Mouse (Mus musculus) midbrain, embryonic 16.5 days (tissue): ENCODE measurements around the gene Tmem54. TPM values are rescaled to one million over a fixed set of nuclear protein-coding genes. Genes with fewer than 3 reads are reported as not detected.
A peak's percentile ranks its signal among the peaks of the same experiment; 100 is the strongest.

Experiments used
- ATAC-seq: fragments of 200-750 bp; cut with Nextera tagmentation; 2 replicates; pipeline ENCODE4 v1.8.0; 2017; ENCODE audit warnings: moderate TSS enrichment
- H3K27ac ChIP-seq: fragments of 300-500 bp; sonication (generic); 2 replicates; pipeline ENCODE4 v1.5.1; 2014; ENCODE audit warnings: mild to moderate bottlenecking, low read length, mixed read lengths
- H3K27me3 ChIP-seq: fragments of 300-500 bp; sonication (generic); 2 replicates; pipeline ENCODE4 v1.6.1; 2014; ENCODE audit warnings: low read depth, low read length, mixed read lengths; ENCODE audit not compliant: control insufficient read depth, insufficient read depth
- H3K36me3 ChIP-seq: fragments of 300-500 bp; sonication (generic); 2 replicates; pipeline ENCODE4 v1.6.1; 2014; ENCODE audit warnings: mild to moderate bottlenecking, low read length, moderate library complexity, mixed read lengths; ENCODE audit not compliant: control insufficient read depth, insufficient read depth
- H3K4me1 ChIP-seq: fragments of 300-500 bp; sonication (generic); 2 replicates; pipeline ENCODE4 v1.6.1; 2014; ENCODE audit warnings: mild to moderate bottlenecking, low read length, mixed read lengths; ENCODE audit not compliant: control insufficient read depth, insufficient read depth
- H3K4me2 ChIP-seq: fragments of 300-500 bp; sonication (generic); 2 replicates; pipeline ENCODE4 v1.6.1; 2014; ENCODE audit warnings: mild to moderate bottlenecking, low read length, mixed read lengths
- H3K4me3 ChIP-seq: fragments of 300-500 bp; sonication (generic); 2 replicates; pipeline ENCODE4 v1.5.1; 2014; ENCODE audit warnings: low read depth, mild to moderate bottlenecking, low read length, moderate library complexity, mixed read lengths
- H3K9ac ChIP-seq: fragments of 300-500 bp; sonication (generic); 2 replicates; pipeline ENCODE4 v1.6.1; 2014; ENCODE audit warnings: low read depth, low read length, mixed read lengths
- H3K9me3 ChIP-seq: fragments of 300-500 bp; sonication (generic); replicated peaks from 2 replicates; pipeline ENCODE4 v1.6.1; 2014; ENCODE audit warnings: mild to moderate bottlenecking, low read length, mixed read lengths; ENCODE audit not compliant: control insufficient read depth, poor library complexity, severe bottlenecking
- WGBS: fragments of 180-500 bp; shearing (Covaris S2); extraction: QIAGEN DNeasy Blood & Tissue Kit; methylation state at CpG from one replicate; pipeline ENCODE4 v1.1.7; 2014; 5-methylcytosine and 5-hydroxymethylcytosine counted together
- polyA plus RNA-seq: library from polyadenylated mRNA; unstranded; fragments of >200 nt; fragmentation: Nextera tagmentation; extraction: Ambion mirVana; gene quantifications from 2 replicates; pipeline ENCODE4 v1.2.1, GENCODE M21; 2015

Gene Tmem54
- not detected in 2 replicates for polyA plus RNA-seq

DNA sequence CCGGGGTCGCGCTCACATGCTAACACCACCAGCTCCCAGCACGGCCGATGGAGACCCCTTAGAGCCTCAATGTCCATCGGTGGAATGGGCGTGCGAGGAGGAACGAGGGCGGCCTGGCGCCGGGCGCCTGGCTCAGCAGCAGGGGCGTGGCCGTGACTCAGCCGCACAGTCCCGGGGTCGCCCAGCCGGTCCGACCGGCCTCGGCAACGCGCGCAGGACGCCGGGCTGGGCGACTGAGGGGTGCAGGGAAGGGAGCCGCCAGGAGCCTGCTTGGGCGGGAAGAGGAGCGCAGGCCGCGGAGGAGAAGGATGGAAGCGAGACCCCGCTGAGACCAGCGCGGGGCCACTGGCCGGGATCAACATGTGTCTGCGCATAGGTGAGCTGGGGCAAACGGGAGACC, at the start of gene Tmem54:
Tmem54 (plus strand) TSS at position 193 of the 400 bp plus-strand sequence.
- 2% methylated on average over 39 of the region's 40 CpGs for WGBS
- Histone ChIP-seq H3K36me3 (no peaks in the 10 kb centered on the region), H3K9me3 (no peaks in the 10 kb centered on the region), H3K4me2 (peak within 1 kb of the TSS; percentile 42), H3K27ac (no peak within 1 kb of the TSS), H3K4me3 (peak within 1 kb of the TSS; percentile 21), H3K27me3 (peaks cover 27% of the 10 kb centered on the region), H3K4me1 (peaks cover 5% of the 10 kb centered on the region; the same call in 1 of the 2 replicates), H3K9ac (no peak within 1 kb of the TSS)
- no peak for ATAC-seq

DNA sequence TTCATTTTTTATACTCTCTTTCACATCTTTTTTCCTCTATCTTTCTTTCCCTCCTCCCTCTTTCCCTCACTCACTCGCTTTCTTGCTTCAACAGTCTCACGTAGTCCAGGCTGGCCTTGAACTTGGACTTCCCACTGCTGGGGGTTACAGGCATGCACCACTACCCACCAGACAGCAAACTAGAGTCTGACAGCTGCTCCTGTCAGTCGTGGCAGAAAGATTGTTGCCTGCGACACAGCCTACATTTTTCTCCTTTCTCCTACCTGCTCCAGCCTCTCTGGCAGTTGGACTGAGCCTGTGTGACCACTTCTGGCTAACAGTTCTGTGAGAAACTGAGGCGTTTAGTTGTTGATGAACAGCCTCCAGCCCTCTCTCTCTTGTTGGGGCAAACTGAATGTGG, 49.8 kb upstream of the Tmem54 start:
- Histone ChIP-seq H3K4me2 (no peak overlapping the region), H3K4me3 (no peak overlapping the region), H3K4me1 (peaks cover 8% of the 10 kb centered on the region), H3K36me3 (no peaks in the 10 kb centered on the region), H3K27ac (no peak overlapping the region), H3K9me3 (no peaks in the 10 kb centered on the region), H3K9ac (no peak overlapping the region), H3K27me3 (no peaks in the 10 kb centered on the region)
- no peak for ATAC-seq
- 92% methylated on average over 5 of the region's 5 CpGs for WGBS

DNA sequence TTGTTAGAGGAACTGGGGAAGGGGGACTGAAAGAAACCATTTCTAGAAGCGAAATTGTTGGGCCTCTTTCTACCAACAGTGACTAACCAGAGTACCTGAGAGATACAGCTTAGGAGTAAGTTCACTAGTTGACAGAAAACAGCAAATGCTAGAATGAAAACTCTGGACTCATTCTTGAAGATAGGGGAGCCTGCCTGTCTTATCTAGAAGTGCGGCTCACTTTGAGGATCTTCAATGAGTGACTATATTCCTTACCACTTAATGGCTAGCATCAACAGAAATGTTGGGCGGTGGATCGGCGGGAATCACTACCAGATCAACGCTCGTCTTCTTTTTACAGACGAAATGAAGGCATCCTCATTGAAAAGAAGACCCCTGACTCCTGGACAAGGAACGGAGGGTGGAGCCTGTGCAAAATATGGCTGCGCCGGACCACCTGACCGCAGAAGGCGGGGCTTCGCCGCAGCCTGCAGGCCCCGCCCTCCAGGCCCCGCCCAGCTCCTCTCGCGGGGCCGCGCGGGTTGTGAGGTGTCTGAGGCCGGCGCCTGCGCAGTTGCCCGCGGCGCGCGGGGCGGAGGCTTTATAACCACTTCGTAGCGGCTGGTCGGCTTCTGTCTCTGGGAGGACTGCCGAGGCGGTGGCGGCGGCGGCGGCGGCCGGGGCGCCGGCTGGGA, 47.7 kb upstream of the Tmem54 start:
- peak overlapping the region; percentile 87 for H3K4me2 ChIP-seq
- H3K27ac ChIP-seq: peak overlapping the region; percentile 94
- peak; percentile 92 for ATAC-seq
- no peaks in the 10 kb centered on the region for H3K27me3 ChIP-seq
- H3K36me3 ChIP-seq: no peaks in the 10 kb centered on the region
- WGBS: 4% methylated on average over 36 of the region's 44 CpGs
- peak overlapping the region; percentile 96 for H3K9ac ChIP-seq
- no peaks in the 10 kb centered on the region for H3K9me3 ChIP-seq
- peak overlapping the region; percentile 83 for H3K4me3 ChIP-seq
- peaks cover 20% of the 10 kb centered on the region for H3K4me1 ChIP-seq

- WGBS: under 1% methylated on average over 86 of the region's 107 CpGs
- H3K36me3 ChIP-seq: no peaks in the 10 kb centered on the region
- no peaks in the 10 kb centered on the region for H3K9me3 ChIP-seq
- peak; percentile 60 for ATAC-seq
- H3K9ac ChIP-seq: peak within 1 kb of the TSS; percentile 96
- peak within 1 kb of the TSS; percentile 87 for H3K4me2 ChIP-seq
- H3K4me3 ChIP-seq: peak within 1 kb of the TSS; percentile 83
- peaks cover 20% of the 10 kb centered on the region for H3K4me1 ChIP-seq
- H3K27me3 ChIP-seq: no peaks in the 10 kb centered on the region
- H3K27ac ChIP-seq: peak within 1 kb of the TSS; percentile 94
These were observed 46.9 kb upstream of the Tmem54 start, which contains the start of gene Rnf19b for GRCm38 (mm10) chr4:129058207-129059092. Rnf19b (plus strand) TSS chr4:129058271.

DNA sequence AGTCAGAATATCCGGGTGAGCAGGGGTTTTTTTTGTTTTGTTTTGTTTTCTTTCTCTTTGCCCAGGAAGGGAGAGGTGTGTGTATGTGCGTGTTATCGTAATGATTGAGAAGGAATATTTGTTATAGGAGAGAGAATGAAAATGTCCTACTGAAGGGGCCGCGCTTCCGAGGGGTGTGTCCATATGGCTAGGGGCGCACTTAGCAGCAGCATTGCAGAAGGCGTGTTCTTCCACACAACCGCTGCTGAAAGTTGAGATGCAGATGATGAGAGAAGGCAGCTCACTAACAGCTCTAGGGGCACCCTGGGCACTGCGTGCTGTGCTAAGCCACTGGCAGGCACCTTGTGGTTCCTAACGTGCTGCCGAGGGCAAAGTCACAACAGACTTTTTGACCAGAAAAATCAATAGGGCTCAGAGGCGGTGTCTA, 46.2 kb upstream of the Tmem54 start:
- Histone ChIP-seq H3K9ac (peak overlapping the region; percentile 96), H3K4me1 (peaks cover 20% of the 10 kb centered on the region), H3K9me3 (no peaks in the 10 kb centered on the region), H3K36me3 (no peaks in the 10 kb centered on the region), H3K27me3 (no peaks in the 10 kb centered on the region), H3K27ac (peak overlapping the region; percentile 94), H3K4me3 (peak overlapping the region; percentile 83), H3K4me2 (peak overlapping the region; percentile 87)
- WGBS: 2% methylated on average over 13 of the region's 13 CpGs
- no peak for ATAC-seq

- H3K4me1 ChIP-seq: peaks cover 20% of the 10 kb centered on the region
- peak overlapping the region; percentile 87 for H3K4me2 ChIP-seq
- no peaks in the 10 kb centered on the region for H3K36me3 ChIP-seq
- H3K27me3 ChIP-seq: no peaks in the 10 kb centered on the region
- no peak for ATAC-seq
- no peaks in the 10 kb centered on the region for H3K9me3 ChIP-seq
- peak overlapping the region; percentile 96 for H3K9ac ChIP-seq
- H3K27ac ChIP-seq: no peak overlapping the region
- peak overlapping the region; percentile 83 for H3K4me3 ChIP-seq
- 67% methylated on average over 4 of the region's 4 CpGs for WGBS
These were observed 45.4 kb upstream of the Tmem54 start for GRCm38 (mm10) chr4:129059922-129060321.

- Histone ChIP-seq H3K4me1 (peaks cover 20% of the 10 kb centered on the region), H3K4me3 (no peak overlapping the region), H3K9me3 (no peaks in the 10 kb centered on the region), H3K36me3 (no peaks in the 10 kb centered on the region), H3K9ac (no peak overlapping the region), H3K4me2 (no peak overlapping the region), H3K27ac (no peak overlapping the region), H3K27me3 (no peaks in the 10 kb centered on the region)
- WGBS: 91% methylated on average over 1 of the region's 1 CpGs
- no peak for ATAC-seq
These were observed 43.9 kb upstream of the Tmem54 start for GRCm38 (mm10) chr4:129061486-129061885.

DNA sequence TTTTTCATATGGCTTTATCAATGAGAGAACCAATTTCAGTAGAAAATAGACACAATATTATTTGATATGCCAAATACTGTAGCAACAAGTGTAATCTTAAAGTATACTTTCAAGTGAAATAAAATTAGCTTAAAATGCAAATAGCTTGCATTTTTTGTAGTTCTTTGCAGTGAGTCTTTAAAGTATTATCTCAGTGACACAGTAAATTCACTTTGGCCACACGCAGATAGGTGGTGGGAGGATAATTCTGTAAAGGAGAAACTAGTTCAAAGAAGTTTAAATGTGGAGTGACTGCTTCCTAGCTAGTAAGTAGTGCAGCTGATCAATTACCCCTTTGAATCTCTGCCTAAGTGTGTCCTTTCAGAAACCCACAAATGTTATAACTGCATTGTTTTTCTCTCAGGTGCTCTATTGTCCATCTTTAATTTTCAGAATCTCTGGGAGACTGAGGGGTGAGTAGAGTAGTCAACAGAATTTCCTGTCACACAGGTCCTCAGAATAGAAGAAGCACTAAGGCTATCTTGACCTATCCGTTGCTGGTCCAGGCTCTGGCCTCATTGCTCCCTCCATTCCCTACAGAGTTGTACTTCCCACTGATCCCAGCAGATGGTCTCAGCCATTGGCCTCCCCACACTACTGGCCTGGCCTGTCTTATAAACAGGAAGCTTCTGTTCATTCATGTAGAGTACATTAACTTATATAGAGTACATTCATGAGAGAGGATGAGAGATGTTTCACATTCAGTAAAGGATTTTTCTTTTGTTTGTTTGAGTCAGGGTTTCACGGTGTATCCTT, 42.9 kb upstream of the Tmem54 start:
- no peak overlapping the region for H3K9ac ChIP-seq
- H3K4me1 ChIP-seq: peaks cover 20% of the 10 kb centered on the region
- ATAC-seq: no peak
- 83% methylated on average over 3 of the region's 3 CpGs for WGBS
- H3K4me3 ChIP-seq: no peak overlapping the region
- H3K36me3 ChIP-seq: no peaks in the 10 kb centered on the region
- H3K9me3 ChIP-seq: no peaks in the 10 kb centered on the region
- H3K27ac ChIP-seq: no peak overlapping the region
- H3K4me2 ChIP-seq: no peak overlapping the region
- no peaks in the 10 kb centered on the region for H3K27me3 ChIP-seq
